Mouse (Mus musculus): Measurements from ENCODE around the gene Prc1. TPM values are rescaled to one million over a fixed set of nuclear protein-coding genes. Genes with fewer than 3 reads are reported as not detected.

The Prc1 gene
- polyA plus RNA-seq, 1 experiment from 2014 or later = 108 TPM

DNA sequence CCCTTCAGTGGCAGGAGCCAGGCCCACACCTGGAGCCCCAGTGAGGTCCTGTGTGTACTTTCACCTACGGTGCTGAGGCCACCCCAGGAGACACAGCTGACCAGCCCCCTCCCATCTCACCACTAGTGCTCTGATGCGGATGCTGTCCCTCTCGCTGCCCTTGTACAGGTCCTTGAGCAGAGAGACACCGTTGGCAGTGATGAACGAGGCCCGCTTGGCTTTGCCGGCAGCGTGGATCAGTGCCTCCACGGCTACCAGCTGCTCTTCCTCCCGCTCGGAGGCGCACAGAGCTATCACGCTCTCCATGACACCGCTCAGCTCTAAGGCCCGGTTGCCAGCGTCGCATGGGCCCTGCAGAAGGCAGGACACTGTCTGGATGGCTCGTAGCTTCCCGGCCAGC lies 37.2 kb downstream of the Prc1 start:
- H3K27me3 ChIP-seq (replicated peaks; ENCODE audit: control insufficient read depth, insufficient read depth, low read length) = no peaks in the 10 kb centered on the region
- 98% methylated on average over 19 of the region's 19 CpGs for WGBS
- H3K4me2 ChIP-seq (ENCODE audit: low read depth, low read length) = no peak overlapping the region
- H3K9ac ChIP-seq (ENCODE audit: low read depth, low read length) = no peak overlapping the region
- peaks cover 100% of the 10 kb centered on the region for H3K36me3 ChIP-seq (ENCODE audit: control insufficient read depth, insufficient read depth, low read length)
- peaks cover 6% of the 10 kb centered on the region; the same call in 1 of the 2 replicates for H3K9me3 ChIP-seq (ENCODE audit: control insufficient read depth, low read length)
- H3K4me3 ChIP-seq (ENCODE audit: low read depth, low read length) = no peak overlapping the region
- no peak overlapping the region for H3K27ac ChIP-seq (replicated peaks; ENCODE audit: low read depth, low read length)
- no peak for ATAC-seq (ENCODE audit: low read depth)
- H3K4me1 ChIP-seq (ENCODE audit: control insufficient read depth, insufficient read depth, low read length) = no peaks in the 10 kb centered on the region
- DNase-seq (ENCODE audit: low spot score) = no peak

- Histone ChIP-seq H3K36me3 (ENCODE audit: control insufficient read depth, insufficient read depth, low read length) (peaks cover 78% of the 10 kb centered on the region), H3K4me2 (ENCODE audit: low read depth, low read length) (no peak overlapping the region), H3K27ac (replicated peaks; ENCODE audit: low read depth, low read length) (no peak overlapping the region), H3K9me3 (ENCODE audit: control insufficient read depth, low read length) (peaks cover 6% of the 10 kb centered on the region; the same call in 1 of the 2 replicates), H3K9ac (ENCODE audit: low read depth, low read length) (no peak overlapping the region), H3K4me3 (ENCODE audit: low read depth, low read length) (no peak overlapping the region), H3K4me1 (ENCODE audit: control insufficient read depth, insufficient read depth, low read length) (peaks cover 10% of the 10 kb centered on the region), H3K27me3 (replicated peaks; ENCODE audit: control insufficient read depth, insufficient read depth, low read length) (no peaks in the 10 kb centered on the region)
- no peak for DNase-seq (ENCODE audit: low spot score)
- WGBS = 97% methylated on average over 4 of the region's 4 CpGs
- no peak for ATAC-seq (ENCODE audit: low read depth)
Observed at GRCm38 (mm10) chr7:80334848-80335247, 40.6 kb downstream of the Prc1 start.

- no peak overlapping the region for H3K9ac ChIP-seq (ENCODE audit: low read depth, low read length)
- peaks cover 58% of the 10 kb centered on the region for H3K36me3 ChIP-seq (ENCODE audit: control insufficient read depth, insufficient read depth, low read length)
- H3K4me2 ChIP-seq (ENCODE audit: low read depth, low read length) = no peak overlapping the region
- WGBS = 88% methylated on average over 3 of the region's 3 CpGs
- peaks cover 15% of the 10 kb centered on the region for H3K4me1 ChIP-seq (ENCODE audit: control insufficient read depth, insufficient read depth, low read length)
- H3K27ac ChIP-seq (replicated peaks; ENCODE audit: low read depth, low read length) = no peak overlapping the region
- ATAC-seq (ENCODE audit: low read depth) = no peak
- no peak for DNase-seq (ENCODE audit: low spot score)
- H3K27me3 ChIP-seq (replicated peaks; ENCODE audit: control insufficient read depth, insufficient read depth, low read length) = no peaks in the 10 kb centered on the region
- no peak overlapping the region for H3K4me3 ChIP-seq (ENCODE audit: low read depth, low read length)
- peaks cover 6% of the 10 kb centered on the region; the same call in 1 of the 2 replicates for H3K9me3 ChIP-seq (ENCODE audit: control insufficient read depth, low read length)
Observed at GRCm38 (mm10) chr7:80336932-80337331, 42.7 kb downstream of the Prc1 start.

DNA sequence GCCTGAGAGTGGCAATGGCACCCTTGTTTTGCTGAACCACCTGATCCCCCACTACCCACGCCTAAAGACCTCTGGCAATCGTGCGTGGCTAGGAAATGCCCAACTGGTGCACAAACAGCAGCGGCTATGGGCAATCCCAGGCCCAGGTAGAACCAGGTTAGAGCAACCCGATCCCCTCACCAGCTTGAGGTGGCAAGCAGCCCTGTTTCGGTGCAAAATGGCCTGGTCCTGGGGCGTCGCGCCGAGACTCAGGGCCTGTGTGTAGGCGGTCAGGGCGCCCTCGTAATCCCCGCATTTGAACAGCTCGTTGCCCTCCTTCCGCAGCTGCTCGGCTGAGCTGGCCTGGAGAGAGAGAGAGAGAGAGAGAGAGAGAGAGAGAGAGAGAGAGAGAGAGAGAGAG lies 45.1 kb downstream of the Prc1 start:
- H3K36me3 ChIP-seq (ENCODE audit: control insufficient read depth, insufficient read depth, low read length) = peaks cover 33% of the 10 kb centered on the region
- no peaks in the 10 kb centered on the region for H3K27me3 ChIP-seq (replicated peaks; ENCODE audit: control insufficient read depth, insufficient read depth, low read length)
- H3K4me3 ChIP-seq (ENCODE audit: low read depth, low read length) = peak overlapping the region; percentile 65
- peak overlapping the region; percentile 77 for H3K4me2 ChIP-seq (ENCODE audit: low read depth, low read length)
- peak overlapping the region; percentile 76 for H3K9ac ChIP-seq (ENCODE audit: low read depth, low read length)
- ATAC-seq (ENCODE audit: low read depth) (no peak), DNase-seq (ENCODE audit: low spot score) (peak; percentile 52)
- peaks cover 21% of the 10 kb centered on the region for H3K4me1 ChIP-seq (ENCODE audit: control insufficient read depth, insufficient read depth, low read length)
- H3K9me3 ChIP-seq (ENCODE audit: control insufficient read depth, low read length) = no peaks in the 10 kb centered on the region
- 6% methylated on average over 12 of the region's 17 CpGs for WGBS
- H3K27ac ChIP-seq (replicated peaks; ENCODE audit: low read depth, low read length) = peak overlapping the region; percentile 67; the same call in 1 of the 2 replicates

DNA sequence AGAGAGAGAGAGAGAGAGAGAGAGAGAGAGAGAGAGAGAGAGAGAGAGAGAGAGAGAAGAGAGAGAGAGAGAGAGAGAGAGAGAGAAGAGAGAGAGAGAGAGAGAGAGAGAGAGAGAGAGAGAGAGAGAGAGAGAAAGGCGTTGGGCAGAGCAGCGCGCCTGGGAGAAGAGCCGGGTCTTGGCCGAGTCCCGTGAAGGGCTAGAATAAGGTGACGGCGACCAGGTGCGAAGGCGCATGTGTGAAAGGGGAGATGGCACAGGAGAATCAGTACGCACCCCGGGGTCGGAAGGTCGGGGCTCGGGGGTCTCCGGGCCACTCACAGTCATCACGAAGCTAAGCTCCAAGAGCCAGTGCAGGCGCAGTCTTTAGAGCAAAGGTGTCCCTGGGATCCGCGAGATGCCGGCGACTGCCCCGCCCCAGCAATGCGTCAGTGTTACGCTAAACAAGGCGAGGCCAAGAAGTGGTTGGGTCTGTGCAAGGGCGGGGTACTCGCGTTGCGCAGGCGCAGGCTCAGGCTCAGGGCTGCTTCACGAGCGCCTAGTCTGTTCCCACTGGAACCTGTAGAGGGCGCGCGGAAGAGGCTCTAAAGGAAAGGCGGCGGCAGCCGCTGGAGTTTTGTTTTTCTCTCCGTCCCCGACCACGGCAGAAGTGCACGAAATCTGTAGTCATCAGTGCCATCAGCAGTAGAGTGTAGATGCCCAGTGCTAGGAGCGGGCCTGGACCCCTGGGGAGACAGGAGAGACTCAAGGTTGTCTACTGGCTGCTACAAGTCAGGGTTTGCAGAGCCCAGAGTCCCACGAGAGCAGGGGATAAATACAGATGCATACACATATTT lies 45.8 kb downstream of the Prc1 start:
- WGBS = under 1% methylated on average over 38 of the region's 45 CpGs
- peaks cover 21% of the 10 kb centered on the region for H3K4me1 ChIP-seq (ENCODE audit: control insufficient read depth, insufficient read depth, low read length)
- H3K27me3 ChIP-seq (replicated peaks; ENCODE audit: control insufficient read depth, insufficient read depth, low read length) = no peaks in the 10 kb centered on the region
- H3K4me3 ChIP-seq (ENCODE audit: low read depth, low read length) = peak overlapping the region; percentile 65
- H3K4me2 ChIP-seq (ENCODE audit: low read depth, low read length) = peak overlapping the region; percentile 77
- DNase-seq (ENCODE audit: low spot score) (peak; percentile 99), ATAC-seq (ENCODE audit: low read depth) (peak; percentile 98)
- peak overlapping the region; percentile 76 for H3K9ac ChIP-seq (ENCODE audit: low read depth, low read length)
- H3K36me3 ChIP-seq (ENCODE audit: control insufficient read depth, insufficient read depth, low read length) = peaks cover 27% of the 10 kb centered on the region
- H3K9me3 ChIP-seq (ENCODE audit: control insufficient read depth, low read length) = no peaks in the 10 kb centered on the region
- peak overlapping the region; percentile 87 for H3K27ac ChIP-seq (replicated peaks; ENCODE audit: low read depth, low read length)

GRCm38 (mm10) chr7:80340793-80341192 lies 46.5 kb downstream of the Prc1 start, which contains the start of gene Unc45a:
TSS of gene Unc45a (minus strand) at chr7:80341005.
- H3K4me3 ChIP-seq (ENCODE audit: low read depth, low read length) = peak within 1 kb of the TSS; percentile 65
- H3K4me2 ChIP-seq (ENCODE audit: low read depth, low read length) = peak within 1 kb of the TSS; percentile 77
- H3K27ac ChIP-seq (replicated peaks; ENCODE audit: low read depth, low read length) = peak within 1 kb of the TSS; percentile 87
- 3% methylated on average over 11 of the region's 11 CpGs for WGBS
- H3K27me3 ChIP-seq (replicated peaks; ENCODE audit: control insufficient read depth, insufficient read depth, low read length) = no peaks in the 10 kb centered on the region
- peak; percentile 87 for DNase-seq (ENCODE audit: low spot score)
- H3K9me3 ChIP-seq (ENCODE audit: control insufficient read depth, low read length) = no peaks in the 10 kb centered on the region
- H3K36me3 ChIP-seq (ENCODE audit: control insufficient read depth, insufficient read depth, low read length) = peaks cover 19% of the 10 kb centered on the region
- H3K9ac ChIP-seq (ENCODE audit: low read depth, low read length) = peak within 1 kb of the TSS; percentile 76
- H3K4me1 ChIP-seq (ENCODE audit: control insufficient read depth, insufficient read depth, low read length) = peaks cover 21% of the 10 kb centered on the region
- peak; percentile 66 for ATAC-seq (ENCODE audit: low read depth)

DNA sequence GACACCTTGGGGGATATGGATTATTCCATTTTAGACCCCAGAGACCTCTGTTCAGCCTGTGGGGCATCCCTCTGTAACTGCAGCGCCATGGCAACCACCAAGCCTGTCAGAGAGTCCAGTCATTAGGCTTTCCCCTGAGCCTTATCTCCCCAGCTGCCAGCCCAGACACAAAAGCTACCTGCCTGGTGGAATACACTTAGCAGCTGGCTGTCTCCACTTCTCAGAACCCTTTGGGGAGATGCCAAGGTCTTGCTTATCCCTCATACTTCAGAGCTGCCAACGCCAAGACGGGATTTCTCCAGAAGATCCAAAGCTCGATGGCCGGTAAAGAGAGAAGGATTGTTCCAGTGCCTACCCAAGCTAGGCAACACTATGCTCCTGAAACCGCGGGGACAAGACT lies 47.5 kb downstream of the Prc1 start:
- Histone ChIP-seq H3K4me1 (ENCODE audit: control insufficient read depth, insufficient read depth, low read length) (peaks cover 21% of the 10 kb centered on the region), H3K4me3 (ENCODE audit: low read depth, low read length) (no peak overlapping the region), H3K27ac (replicated peaks; ENCODE audit: low read depth, low read length) (no peak overlapping the region), H3K9ac (ENCODE audit: low read depth, low read length) (no peak overlapping the region), H3K27me3 (replicated peaks; ENCODE audit: control insufficient read depth, insufficient read depth, low read length) (no peaks in the 10 kb centered on the region), H3K9me3 (ENCODE audit: control insufficient read depth, low read length) (no peaks in the 10 kb centered on the region), H3K36me3 (ENCODE audit: control insufficient read depth, insufficient read depth, low read length) (peaks cover 9% of the 10 kb centered on the region), H3K4me2 (ENCODE audit: low read depth, low read length) (no peak overlapping the region)
- WGBS = 79% methylated on average over 7 of the region's 7 CpGs
- ATAC-seq (ENCODE audit: low read depth) = no peak
- peak; percentile 53 for DNase-seq (ENCODE audit: low spot score)

- 1% methylated on average over 24 of the region's 25 CpGs for WGBS
- Histone ChIP-seq H3K4me1 (ENCODE audit: control insufficient read depth, insufficient read depth, low read length) (peaks cover 24% of the 10 kb centered on the region), H3K27me3 (replicated peaks; ENCODE audit: control insufficient read depth, insufficient read depth, low read length) (no peaks in the 10 kb centered on the region), H3K36me3 (ENCODE audit: control insufficient read depth, insufficient read depth, low read length) (no peaks in the 10 kb centered on the region; the same call in 1 of the 2 replicates), H3K4me2 (ENCODE audit: low read depth, low read length) (peak within 1 kb of the TSS; percentile 81), H3K9me3 (ENCODE audit: control insufficient read depth, low read length) (no peaks in the 10 kb centered on the region), H3K9ac (ENCODE audit: low read depth, low read length) (peak within 1 kb of the TSS; percentile 83), H3K4me3 (ENCODE audit: low read depth, low read length) (peak within 1 kb of the TSS; percentile 53), H3K27ac (replicated peaks; ENCODE audit: low read depth, low read length) (peak within 1 kb of the TSS; percentile 79)
- DNase-seq (ENCODE audit: low spot score) (peak; percentile 97), ATAC-seq (ENCODE audit: low read depth) (peak; percentile 50)
Observed at GRCm38 (mm10) chr7:80342858-80343257, 48.6 kb downstream of the Prc1 start, which contains the start of gene Hddc3. TSS of gene Hddc3 (plus strand) at chr7:80343104.
